Mouse (Mus musculus) layer of hippocampus, postnatal 14 days (tissue): ENCODE results near the gene Tec. TPM values are rescaled to one million over a fixed set of nuclear protein-coding genes. Genes with fewer than 3 reads are reported as not detected.
A peak's percentile ranks its signal among the peaks of the same experiment; 100 is the strongest.

Experiments used
- DNase-seq, 2 experiments: peaks; one replicate each; pipeline ENCODE4 v3.0.0; 2021 to 2022; ENCODE audit warnings: low spot score in 2 of 2, mixed read lengths in 1 of 2
- total RNA-seq, 2 experiments: library from RNA; stranded (reverse); gene quantifications; 2 replicates each; pipeline ENCODE4 v1.2.3; 2021

Gene Tec
- total RNA-seq, 2 experiments from 2014 or later: 1.8 to 1.9 TPM

DNA sequence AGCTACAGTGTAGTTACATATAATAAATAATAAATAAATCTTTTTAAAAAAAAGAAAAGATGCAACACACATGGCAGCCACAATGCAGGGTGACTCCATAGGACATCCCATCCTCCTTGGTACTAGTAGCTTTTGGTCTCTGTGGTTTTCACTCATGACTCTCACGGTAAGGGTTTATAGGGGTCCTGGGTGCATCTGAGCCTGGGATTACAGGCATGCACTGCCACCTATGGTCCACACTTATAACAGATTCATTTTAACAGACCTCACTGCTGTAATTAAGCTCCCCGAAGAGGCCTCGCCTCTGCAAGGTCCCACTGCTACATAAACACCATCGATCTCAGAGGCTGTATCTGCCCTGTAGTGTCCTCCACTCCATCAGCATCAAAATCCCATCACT lies 82.8 kb downstream of the Tec start:
- DNase-seq: no peak

DNA sequence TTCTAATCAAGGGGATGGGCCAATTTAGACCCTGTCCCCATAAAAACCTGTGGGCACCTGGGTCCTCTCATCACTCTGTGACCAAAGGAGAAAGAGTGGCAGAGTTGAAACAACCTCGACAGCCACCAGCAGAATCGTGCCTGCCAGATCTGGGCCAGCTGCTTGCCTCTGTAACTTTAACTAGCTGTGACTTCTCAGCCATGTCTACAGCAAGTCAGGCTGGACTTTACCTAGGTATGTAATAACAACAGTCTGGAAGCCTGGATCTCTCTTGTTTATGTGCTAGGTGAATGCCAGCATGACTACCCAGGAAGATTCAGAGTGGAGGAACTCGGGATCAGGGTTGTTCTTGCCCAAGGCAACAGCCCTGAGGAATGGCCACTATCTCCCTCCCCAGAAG lies 83.6 kb downstream of the Tec start:
- DNase-seq: no peak

DNA sequence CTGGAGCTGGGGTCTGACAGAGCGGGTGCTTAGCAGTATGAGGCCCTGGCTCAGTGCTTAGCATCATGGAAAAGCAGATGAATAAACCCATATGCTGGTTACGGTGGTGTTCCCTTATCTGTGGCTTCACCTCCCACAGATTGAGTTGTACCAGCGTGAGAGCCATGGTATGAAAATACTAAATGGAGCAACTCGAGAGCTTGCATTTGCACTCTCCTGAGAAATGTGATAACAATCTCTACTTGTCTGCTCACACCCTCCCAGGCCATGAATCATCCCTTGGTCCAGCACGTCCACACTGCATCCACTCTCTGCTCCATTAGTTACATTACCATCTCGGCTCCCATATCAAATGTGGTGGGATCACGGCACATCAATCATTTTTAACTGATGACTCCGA lies 84.3 kb downstream of the Tec start:
- DNase-seq: peak in 1 of 2 experiments; percentile 46

DNA sequence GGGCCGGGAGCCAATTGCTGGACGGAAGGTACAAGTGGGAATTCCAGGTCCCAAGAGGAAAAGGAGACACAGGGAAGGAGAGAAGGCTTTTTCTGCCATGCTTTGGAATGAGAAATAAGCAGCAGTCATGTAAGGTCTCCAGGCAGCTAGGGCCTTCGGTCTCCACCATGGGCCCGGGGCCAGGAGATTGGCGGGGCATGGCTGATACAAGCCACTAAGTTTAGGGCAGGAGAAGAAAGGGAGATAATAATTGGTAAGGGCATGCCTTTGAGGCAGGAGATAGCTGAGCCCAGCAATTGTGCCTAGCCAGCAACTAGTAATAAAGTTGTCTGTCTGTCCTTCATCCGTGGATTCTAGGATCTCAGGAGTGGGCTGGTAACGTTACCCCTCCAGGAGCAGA lies 85.2 kb downstream of the Tec start:
- DNase-seq: no peak

DNA sequence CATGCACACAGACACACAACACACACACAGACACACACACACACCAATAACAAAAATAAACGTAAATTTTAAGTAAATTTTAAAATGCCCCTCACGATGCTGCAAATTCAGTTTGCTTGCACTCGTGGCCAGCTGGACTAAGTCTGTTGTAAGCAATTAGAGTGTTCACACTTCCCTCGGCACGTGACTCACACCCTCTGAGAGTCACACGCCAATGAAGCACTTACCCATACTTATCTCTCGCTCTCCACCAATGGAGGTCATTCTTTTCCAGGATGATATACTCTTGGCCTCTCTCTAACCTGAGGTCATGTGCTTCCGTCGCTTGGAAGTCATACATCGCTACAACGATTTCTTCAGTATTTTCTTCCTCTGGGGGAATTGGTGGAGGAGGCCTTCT lies 86.5 kb downstream of the Tec start:
- DNase-seq: no peak

DNA sequence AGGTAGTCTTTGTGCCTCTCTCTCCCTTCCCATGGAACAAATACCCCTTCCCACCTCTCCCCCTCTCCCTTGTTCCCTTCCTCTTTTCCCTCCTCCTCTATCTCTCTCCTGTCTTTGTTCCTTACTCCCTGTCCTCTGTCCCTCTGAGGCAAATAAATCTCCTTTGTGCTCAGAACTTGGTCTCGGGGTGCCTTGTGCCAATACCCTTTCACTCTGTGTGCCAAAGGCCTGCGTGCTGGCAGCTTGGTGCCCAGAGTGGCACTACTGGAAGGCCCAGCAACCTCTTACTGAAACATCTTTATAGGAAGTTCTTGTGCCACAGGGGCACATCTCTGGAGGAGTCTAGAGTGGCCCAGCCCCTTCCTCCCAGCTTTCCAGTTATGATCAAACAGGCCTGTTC lies 91.7 kb downstream of the Tec start:
- no peak for DNase-seq

DNA sequence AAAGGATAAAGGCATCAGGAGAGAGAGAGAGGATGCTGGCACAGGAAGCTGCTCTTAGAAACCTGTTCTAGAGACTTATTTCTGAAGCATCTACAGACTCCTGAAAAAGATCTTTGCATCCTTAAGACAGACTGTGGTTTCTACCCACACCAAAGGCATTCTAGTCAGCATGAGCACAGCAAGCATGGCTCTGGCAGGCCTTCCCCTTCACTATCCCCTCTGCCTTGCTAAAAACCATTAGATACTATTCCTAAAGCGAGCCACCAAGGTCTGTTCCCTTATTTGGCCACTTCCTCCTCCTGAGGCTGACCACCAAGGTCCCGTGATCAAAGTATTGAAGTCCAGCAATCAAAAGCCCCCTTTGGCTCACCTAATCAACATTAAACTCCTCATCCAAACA lies 92.2 kb downstream of the Tec start:
- DNase-seq: no peak

DNA sequence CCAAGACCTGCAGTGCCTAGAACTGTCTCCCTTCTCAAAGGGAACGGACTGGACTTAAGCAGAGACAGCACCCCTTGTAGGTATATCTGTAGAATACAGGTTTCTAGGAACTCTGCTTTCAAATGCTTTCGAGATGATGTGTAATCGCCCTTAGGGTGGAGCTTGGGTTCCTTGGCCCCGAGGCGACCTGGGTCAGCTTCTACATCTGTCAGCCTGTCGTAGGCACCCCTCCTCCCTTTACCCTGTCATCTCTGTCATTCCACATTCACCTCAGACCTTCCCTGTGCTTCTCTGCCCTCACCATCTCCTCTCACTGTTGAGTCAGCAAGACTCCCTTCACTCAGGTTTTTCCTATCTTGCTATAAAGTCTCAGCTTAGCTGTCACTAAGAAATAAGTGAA lies 98.4 kb downstream of the Tec start:
- DNase-seq: no peak

DNA sequence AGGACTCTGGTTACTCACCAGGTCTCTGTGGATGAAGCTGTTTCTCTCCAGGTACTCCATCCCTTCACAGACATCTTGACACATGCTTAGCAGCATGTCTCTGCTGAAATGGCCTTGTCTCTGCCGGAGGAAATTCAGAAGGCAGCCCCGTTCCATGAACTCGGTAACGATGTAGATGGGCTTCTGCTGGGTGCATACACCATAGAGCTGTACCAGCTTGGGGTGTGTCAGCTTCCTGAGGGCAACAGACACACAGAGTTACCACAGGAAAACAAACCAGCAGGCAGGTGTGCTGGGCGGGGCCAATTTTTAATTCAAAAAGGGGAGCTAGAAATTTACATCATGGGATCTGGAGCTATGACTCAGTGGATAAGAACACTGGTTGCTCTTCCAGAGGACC lies 104.7 kb downstream of the Tec start:
- no peak for DNase-seq

DNA sequence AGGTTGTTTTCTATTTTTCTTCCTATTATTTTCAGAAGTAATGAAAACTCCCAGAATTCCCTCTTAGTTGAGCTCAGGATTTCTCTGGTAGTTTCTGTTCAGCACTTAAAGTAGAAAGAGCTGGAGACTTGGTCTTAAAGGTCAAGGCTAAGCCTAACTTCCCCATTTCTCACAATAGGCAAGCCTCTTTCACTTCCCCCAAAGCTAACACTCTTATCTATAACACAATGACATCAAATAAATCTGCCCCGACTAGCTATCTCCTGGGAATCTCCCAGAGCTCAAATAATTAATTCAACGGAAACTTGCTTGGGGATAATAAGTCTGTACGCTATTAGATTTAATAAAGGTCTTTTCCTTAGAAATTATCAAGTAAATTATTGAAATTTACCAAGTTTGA lies 105.3 kb downstream of the Tec start:
- DNase-seq: no peak

DNA sequence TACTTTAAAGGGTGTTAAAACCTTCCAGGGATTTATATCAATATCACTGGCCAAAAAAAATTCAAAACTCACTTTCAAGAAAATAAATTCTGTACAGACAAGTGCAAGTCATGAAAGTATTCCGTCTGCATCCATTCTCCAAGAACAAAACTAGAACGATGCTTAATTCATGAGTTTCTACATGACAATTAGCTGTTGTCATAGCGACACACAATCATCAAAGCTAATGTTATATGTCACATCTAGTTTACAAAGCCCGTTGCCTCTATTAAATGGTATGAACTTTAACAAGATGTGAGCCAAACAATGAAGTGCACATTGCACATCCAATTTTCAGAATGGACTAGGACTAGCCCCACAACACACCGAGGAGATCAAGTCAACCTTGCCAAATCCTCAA lies 106.5 kb downstream of the Tec start:
- no peak for DNase-seq

DNA sequence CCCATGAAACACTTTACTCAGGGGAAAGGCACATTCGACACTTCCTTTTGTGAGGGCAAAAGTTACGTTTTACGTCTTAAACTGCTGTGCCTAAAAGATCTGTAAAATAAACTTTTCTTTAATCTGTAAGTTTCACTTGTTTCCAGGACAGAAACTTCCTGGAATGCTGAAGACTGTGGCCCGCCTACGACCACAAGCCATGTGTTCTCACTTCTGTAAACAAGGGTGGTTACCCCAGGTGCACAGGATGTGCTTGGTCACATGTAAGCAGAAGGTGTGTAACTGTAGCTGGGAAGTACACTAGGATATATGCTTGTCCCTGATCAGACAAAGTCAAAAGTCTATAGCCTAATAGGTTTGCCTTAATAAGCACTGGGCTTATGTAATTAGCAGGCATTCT lies 107.0 kb downstream of the Tec start:
- DNase-seq: no peak

DNA sequence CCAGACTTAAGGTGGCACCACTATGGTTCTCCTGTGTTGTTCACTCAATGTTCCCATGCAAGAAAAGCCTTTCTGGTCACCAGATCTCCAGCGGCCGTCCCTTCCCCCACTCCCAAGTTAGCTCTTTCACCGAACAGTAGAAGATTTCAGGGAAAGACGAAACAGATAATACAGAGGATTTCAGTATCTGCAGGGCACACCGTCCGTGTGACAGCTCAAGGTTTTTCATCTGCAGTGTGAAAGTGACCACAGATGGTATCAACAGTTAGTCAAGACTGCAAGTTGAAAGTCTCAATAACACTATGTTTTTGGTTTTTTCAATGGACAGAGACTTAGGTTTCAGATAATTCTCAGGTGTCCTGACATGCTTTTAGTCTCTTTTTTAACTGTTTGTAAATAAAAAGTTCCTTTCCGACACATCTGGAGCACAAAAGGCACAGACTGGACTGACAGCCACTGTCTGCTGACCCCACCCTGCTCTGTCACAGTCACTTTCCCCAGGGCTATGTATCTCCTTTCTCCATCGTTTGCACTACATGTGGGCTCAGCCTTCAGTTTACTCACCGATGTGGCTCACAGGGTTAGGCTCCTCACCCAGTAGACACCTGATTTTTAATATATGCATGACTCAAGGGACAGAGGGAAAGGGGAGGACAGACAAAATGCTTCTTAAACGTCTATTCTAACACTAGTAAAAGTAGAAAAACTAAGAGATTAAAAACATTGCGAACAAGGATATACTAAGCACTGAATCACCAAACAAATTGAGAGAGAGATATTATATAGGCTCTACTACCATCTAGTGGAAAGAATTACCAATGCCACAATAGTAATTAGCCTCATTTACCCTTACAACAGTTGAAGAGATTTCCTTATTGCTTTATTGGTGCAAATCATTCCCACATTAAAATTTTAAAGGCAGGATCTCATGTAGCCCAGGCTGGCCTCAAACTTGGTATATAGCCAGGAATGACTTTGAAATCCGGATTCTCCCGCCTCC lies 109.1 kb downstream of the Tec start:
- no peak for DNase-seq

DNA sequence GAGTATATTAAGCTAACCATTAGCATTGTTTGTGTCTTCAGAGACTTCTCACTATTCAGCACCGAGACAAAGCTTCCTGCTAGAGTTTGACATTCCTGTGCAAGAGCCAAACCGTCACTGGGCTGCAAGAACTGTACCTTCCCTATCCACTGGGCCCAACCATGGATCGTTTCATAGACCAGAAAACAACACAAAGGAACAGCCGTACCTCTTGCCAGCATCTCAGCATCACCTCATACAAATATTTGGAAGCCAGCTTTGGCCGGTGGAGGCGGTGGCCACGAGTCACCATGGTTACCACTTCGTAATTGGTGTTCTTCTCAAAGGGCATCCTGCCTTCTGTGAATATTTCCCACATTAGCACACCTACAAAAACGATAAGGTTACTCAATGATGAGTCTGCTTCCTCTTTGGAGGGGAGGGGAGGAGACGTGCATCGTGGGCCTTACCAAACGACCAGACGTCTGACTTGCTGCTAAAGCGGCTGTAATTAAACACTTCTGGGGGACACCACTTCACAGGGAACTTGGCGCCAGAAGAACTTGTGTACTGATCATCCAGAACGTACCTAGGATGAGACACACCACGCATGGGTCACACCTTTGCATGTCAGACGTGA lies 111.0 kb downstream of the Tec start:
- DNase-seq: no peak

DNA sequence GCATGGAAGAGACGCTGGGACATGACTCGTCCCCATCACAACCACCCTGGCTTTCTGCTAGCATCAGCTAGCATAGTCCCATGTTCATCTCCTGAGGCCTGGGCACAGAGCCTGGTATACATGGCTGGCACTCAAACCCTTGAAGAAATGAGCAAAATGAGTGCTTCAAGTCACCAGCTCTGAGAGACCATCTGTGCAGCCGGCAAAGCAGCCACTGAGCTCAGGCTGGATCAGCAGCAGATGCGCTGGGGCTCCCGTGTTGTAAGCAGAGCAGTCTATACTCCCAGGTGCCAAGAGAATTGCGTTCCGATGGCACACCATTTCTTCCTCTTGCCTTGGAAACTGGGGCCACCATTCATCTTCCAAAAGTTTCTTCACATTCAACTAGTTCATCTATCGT lies 112.3 kb downstream of the Tec start:
- DNase-seq: peak; percentile 20 to 30

DNA sequence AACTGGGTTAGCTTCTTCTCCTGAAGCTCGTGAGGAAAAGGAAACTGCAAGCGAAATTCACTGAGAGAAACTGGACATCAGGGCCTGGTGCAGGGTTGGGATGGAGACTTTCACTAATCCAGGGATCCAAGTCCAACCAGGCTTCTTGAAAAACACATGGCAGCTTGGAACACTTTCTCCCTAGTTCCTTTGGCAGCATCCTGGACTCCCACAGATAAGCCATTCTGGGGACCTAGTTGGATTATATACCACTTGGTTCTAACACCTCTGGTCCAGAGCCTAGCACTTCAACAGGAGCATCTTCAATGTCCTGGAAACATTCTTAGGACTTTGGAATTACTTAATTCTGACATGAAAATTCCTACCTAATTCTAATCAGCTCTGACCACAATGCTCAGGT lies 113.2 kb downstream of the Tec start:
- DNase-seq: no peak

DNA sequence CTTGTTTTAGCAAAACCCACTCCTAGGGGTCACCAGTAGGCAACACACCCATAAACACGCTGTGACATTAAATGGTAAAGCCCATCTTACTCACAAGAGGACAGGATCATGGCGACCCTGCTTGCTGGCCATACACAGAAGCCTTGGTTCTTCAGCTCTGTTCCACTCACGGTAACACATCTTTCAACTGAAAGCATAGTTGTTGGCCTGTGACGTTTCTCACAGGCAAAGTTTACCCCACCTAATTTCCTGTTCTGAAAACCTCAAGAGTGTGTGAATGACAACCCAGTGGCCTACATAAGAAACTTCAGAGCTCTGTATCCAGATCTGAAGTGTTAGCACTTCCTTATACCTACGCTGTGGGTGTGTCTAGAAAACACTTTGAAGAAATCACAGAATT lies 115.7 kb downstream of the Tec start, which contains the start of gene Txk:
Gene Txk (minus strand): TSS at position 193 of the 400 bp plus-strand sequence.
- DNase-seq: no peak

DNA sequence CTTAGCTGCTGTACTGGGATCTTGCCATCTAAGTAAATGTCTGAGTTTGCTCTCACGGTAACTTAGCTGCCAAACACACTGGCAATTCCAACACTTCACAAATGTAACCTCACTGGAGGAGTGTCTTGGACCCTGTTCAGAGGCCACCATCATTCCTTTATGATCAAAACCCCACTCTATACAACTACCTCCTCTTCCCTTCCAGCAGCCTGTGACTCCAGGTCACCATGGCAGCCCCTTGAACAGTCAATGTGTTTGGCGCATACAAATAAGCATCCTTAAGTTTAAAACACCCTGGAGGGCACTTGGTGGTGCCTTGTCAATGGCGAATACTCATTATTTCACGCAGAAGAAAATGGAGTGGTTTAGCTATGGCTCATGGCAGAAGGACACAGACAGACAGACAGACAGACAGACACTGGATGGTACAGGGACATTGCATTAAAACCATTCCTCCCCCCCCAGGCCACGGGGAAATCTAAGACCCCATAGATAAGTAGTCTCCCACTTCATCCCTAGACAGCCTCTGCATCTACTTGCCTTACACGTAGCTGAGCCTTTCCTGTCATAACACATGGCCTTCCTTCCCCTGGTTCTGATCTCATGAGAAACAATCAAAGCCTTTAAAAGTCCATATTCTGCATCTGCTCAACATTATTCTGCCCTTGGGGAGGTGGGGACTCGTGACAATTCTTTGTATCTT lies 117.1 kb downstream of the Tec start:
- no peak for DNase-seq

DNA sequence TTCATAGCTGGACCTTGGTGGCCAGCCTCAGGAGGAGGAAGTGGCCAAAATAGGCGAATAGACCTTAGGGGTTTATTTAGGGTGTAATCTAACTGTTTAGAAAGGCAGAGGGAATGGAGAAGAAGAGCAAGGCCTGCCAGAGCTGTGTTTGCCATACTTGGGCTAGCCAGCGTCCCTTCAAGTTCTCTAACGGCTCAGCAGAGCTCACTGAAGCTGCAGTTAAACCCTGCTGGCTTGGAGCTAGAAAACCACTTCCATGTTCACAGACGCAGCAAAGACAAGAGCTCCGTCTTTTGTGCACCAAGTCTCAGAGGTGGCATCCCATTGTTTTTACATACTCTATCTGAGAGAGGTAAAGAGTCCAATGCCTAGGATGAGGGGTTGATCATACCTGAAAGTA lies 118.1 kb downstream of the Tec start:
- DNase-seq: no peak

DNA sequence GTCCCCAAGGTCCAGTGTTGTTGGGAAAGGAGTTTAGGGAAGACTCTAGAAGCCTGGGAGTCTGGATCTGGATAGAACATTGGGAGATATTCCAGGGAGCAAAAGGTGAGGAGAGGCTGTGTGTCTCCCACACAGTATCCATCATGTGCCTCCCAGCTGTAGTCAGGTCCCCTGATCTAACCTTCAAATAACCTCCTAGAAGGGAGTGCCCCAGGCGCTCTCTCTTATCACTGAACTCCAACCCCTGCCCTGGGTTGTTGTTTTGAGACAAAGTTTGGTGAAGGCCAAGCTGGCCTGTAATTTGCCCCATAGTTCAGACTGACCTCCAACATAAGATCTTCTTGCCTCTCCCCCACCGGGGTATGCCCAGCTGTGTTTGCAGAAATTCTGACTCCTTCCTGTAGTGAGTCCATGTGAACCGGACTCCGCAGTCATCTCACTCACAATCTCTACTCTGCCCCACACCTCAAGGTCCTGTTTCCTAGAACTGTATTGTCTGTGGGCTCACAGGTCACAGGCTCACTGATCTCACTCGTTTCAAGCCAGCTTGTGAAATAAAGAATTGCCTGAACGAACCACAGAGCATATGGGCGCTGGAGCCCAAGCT lies 119.5 kb downstream of the Tec start:
- no peak for DNase-seq

DNA sequence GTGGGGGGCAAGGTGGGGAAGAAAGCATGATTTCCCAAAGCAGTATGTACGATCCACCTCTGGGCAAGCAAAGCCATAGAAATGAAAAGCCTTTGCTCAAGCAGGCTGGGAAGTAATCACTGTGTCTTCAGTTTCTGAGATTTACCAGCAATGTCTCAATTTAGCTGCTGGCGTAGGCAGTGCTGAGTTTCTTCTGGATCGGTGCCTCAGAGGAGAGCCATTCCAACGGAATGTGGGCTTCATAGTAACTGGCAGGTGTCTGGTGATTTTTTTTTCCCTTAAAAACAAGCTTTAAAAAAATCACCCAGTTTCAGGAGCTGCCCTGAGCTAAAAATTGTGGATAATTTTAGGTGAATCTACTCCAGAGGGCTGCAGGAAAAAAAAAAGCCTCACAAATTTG lies 120.9 kb downstream of the Tec start:
- peak in 1 of 2 experiments; percentile 42 for DNase-seq

DNA sequence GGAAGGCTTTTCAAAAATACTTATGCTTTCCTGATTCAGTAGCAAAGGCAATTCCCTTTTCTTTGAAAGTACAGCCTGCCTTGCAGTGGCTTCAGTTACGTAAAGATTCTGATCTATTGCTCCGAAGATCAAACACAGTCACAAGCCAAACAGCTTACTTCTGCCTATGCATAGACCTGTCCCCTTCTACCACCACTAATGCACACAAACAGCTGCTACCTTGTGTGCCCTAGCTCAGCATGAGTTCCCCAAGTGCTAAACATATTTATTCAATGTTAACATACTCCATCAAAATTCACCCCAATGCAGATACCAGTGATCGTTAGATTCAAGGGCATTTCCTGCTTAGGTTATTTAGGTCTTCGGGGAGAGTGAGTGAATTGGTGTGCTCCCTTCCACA lies 121.8 kb downstream of the Tec start:
- no peak for DNase-seq
